Mouse (Mus musculus) liver, embryonic 16.5 days (tissue): ENCODE measurements at regions not wholly inside any gene's neighbourhood (a gene's known extent, or its start where the extent isn't known, plus 50 kb on each side); places are given as distances from the start of the nearest gene placed in this dataset.

Experiments used
- ATAC-seq: fragments of 200-750 bp; cut with Nextera tagmentation; 2 replicates; pipeline ENCODE4 v1.8.0; 2017; ENCODE audit warnings: low read depth, mild to moderate bottlenecking, moderate number of reproducible peaks, moderate library complexity
- H3K27ac ChIP-seq: fragments of 300-500 bp; sonication (generic); 2 replicates; pipeline ENCODE4 v1.5.1; 2014; ENCODE audit warnings: mild to moderate bottlenecking, low read length
- H3K27me3 ChIP-seq: fragments of 300-500 bp; sonication (generic); 2 replicates; pipeline ENCODE4 v1.6.1; 2014; ENCODE audit warnings: low read depth, low read length, mixed read lengths; ENCODE audit not compliant: control insufficient read depth, insufficient read depth
- H3K36me3 ChIP-seq: fragments of 300-500 bp; sonication (generic); 2 replicates; pipeline ENCODE4 v1.6.1; 2014; ENCODE audit warnings: mild to moderate bottlenecking; ENCODE audit not compliant: control insufficient read depth, insufficient read depth
- H3K4me1 ChIP-seq: fragments of 300-500 bp; sonication (generic); 2 replicates; pipeline ENCODE4 v1.6.1; 2014; ENCODE audit warnings: low read depth, low read length, mixed read lengths; ENCODE audit not compliant: control insufficient read depth
- H3K4me2 ChIP-seq: fragments of 300-500 bp; sonication (generic); 2 replicates; pipeline ENCODE4 v1.6.1; 2014; ENCODE audit warnings: low read depth, low read length, mixed read lengths
- H3K4me3 ChIP-seq: fragments of 300-500 bp; sonication (generic); 2 replicates; pipeline ENCODE4 v1.5.1; 2014; ENCODE audit warnings: low read depth, mild to moderate bottlenecking, low read length
- H3K9ac ChIP-seq: fragments of 300-500 bp; sonication (generic); 2 replicates; pipeline ENCODE4 v1.6.1; 2014; ENCODE audit warnings: low read depth, low read length
- H3K9me3 ChIP-seq: fragments of 300-500 bp; sonication (generic); replicated peaks from 2 replicates; pipeline ENCODE4 v1.6.1; 2016; ENCODE audit warnings: low read length; ENCODE audit not compliant: control insufficient read depth
- WGBS: fragments of 180-500 bp; shearing (Covaris S2); extraction: QIAGEN DNeasy Blood & Tissue Kit; methylation state at CpG from one replicate; pipeline ENCODE4 v1.1.7; 2014; ENCODE audit not compliant: insufficient replicate concordance; 5-methylcytosine and 5-hydroxymethylcytosine counted together

- WGBS, result 44% methylated on average over 5 of the region's 5 CpGs
- H3K9ac ChIP-seq, result no peak overlapping the region
- no peaks in the 10 kb centered on the region for H3K4me1 ChIP-seq
- H3K4me3 ChIP-seq, result no peak overlapping the region
- H3K4me2 ChIP-seq, result no peak overlapping the region
- no peak for ATAC-seq
- no peaks in the 10 kb centered on the region for H3K9me3 ChIP-seq
- H3K27me3 ChIP-seq, result no peaks in the 10 kb centered on the region
- H3K36me3 ChIP-seq, result no peaks in the 10 kb centered on the region
- no peak overlapping the region for H3K27ac ChIP-seq
Observed at GRCm38 (mm10) chr7:40398266-40398665, 499.9 kb upstream of the Vstm2b start.

- Histone ChIP-seq H3K36me3 (no peaks in the 10 kb centered on the region), H3K27me3 (no peaks in the 10 kb centered on the region), H3K4me3 (no peak overlapping the region), H3K4me2 (no peak overlapping the region), H3K4me1 (no peaks in the 10 kb centered on the region), H3K9ac (no peak overlapping the region), H3K9me3 (no peaks in the 10 kb centered on the region), H3K27ac (no peak overlapping the region)
- WGBS, result 42% methylated on average over 2 of the region's 2 CpGs
- ATAC-seq, result no peak
Observed at GRCm38 (mm10) chr7:40419332-40419731, 478.8 kb upstream of the Vstm2b start.

GRCm38 (mm10) chr7:40422125-40422524, 476.0 kb upstream of the Vstm2b start:
- Histone ChIP-seq H3K36me3 (no peaks in the 10 kb centered on the region), H3K4me2 (no peak overlapping the region), H3K4me1 (no peaks in the 10 kb centered on the region), H3K27ac (no peak overlapping the region), H3K9me3 (no peaks in the 10 kb centered on the region), H3K27me3 (no peaks in the 10 kb centered on the region), H3K9ac (no peak overlapping the region), H3K4me3 (no peak overlapping the region)
- WGBS, result 45% methylated on average over 4 of the region's 4 CpGs
- ATAC-seq, result no peak

- no peak overlapping the region for H3K9ac ChIP-seq
- no peaks in the 10 kb centered on the region for H3K9me3 ChIP-seq
- H3K36me3 ChIP-seq, result no peaks in the 10 kb centered on the region
- no peak overlapping the region for H3K27ac ChIP-seq
- H3K4me3 ChIP-seq, result no peak overlapping the region
- WGBS, result 54% methylated on average over 2 of the region's 2 CpGs
- no peaks in the 10 kb centered on the region for H3K27me3 ChIP-seq
- no peak overlapping the region for H3K4me2 ChIP-seq
- ATAC-seq, result no peak
- H3K4me1 ChIP-seq, result no peaks in the 10 kb centered on the region
Observed at GRCm38 (mm10) chr7:40429416-40429815, 468.7 kb upstream of the Vstm2b start.

GRCm38 (mm10) chr7:40433906-40434305, 464.2 kb upstream of the Vstm2b start:
- no peak overlapping the region for H3K9ac ChIP-seq
- ATAC-seq, result no peak
- H3K9me3 ChIP-seq, result no peaks in the 10 kb centered on the region
- no peak overlapping the region for H3K4me3 ChIP-seq
- H3K27me3 ChIP-seq, result no peaks in the 10 kb centered on the region
- no peaks in the 10 kb centered on the region for H3K36me3 ChIP-seq
- H3K4me1 ChIP-seq, result no peaks in the 10 kb centered on the region
- no peak overlapping the region for H3K27ac ChIP-seq
- no peak overlapping the region for H3K4me2 ChIP-seq
- WGBS, result 43% methylated on average over 2 of the region's 2 CpGs

- no peak for ATAC-seq
- Histone ChIP-seq H3K36me3 (no peaks in the 10 kb centered on the region), H3K9me3 (no peaks in the 10 kb centered on the region), H3K27ac (no peak overlapping the region), H3K4me1 (no peaks in the 10 kb centered on the region), H3K4me2 (no peak overlapping the region), H3K27me3 (no peaks in the 10 kb centered on the region), H3K4me3 (no peak overlapping the region), H3K9ac (no peak overlapping the region)
- WGBS, result 11% methylated on average over 1 of the region's 1 CpGs
Observed at GRCm38 (mm10) chr7:40441128-40441527, 457.0 kb upstream of the Vstm2b start.

GRCm38 (mm10) chr7:40441786-40442185, 456.3 kb upstream of the Vstm2b start:
- 53% methylated on average over 3 of the region's 3 CpGs for WGBS
- no peak for ATAC-seq

GRCm38 (mm10) chr7:40466382-40466781, 431.7 kb upstream of the Vstm2b start:
- WGBS, result 48% methylated on average over 5 of the region's 5 CpGs
- no peak for ATAC-seq

More at GRCm38 (mm10) chr7:40441786-40442185, 456.3 kb upstream of the Vstm2b start:
- Histone ChIP-seq H3K4me3 (no peak overlapping the region), H3K27ac (no peak overlapping the region), H3K9ac (no peak overlapping the region), H3K4me2 (no peak overlapping the region), H3K36me3 (no peaks in the 10 kb centered on the region), H3K4me1 (no peaks in the 10 kb centered on the region), H3K9me3 (no peaks in the 10 kb centered on the region), H3K27me3 (no peaks in the 10 kb centered on the region)

GRCm38 (mm10) chr7:40487256-40487655, 410.9 kb upstream of the Vstm2b start:
- Histone ChIP-seq H3K36me3 (no peaks in the 10 kb centered on the region), H3K4me3 (no peak overlapping the region), H3K4me1 (no peaks in the 10 kb centered on the region), H3K27ac (no peak overlapping the region), H3K4me2 (no peak overlapping the region), H3K27me3 (no peaks in the 10 kb centered on the region), H3K9me3 (no peaks in the 10 kb centered on the region), H3K9ac (no peak overlapping the region)
- no peak for ATAC-seq

More at GRCm38 (mm10) chr7:40466382-40466781, 431.7 kb upstream of the Vstm2b start:
- Histone ChIP-seq H3K27ac (no peak overlapping the region), H3K9me3 (no peaks in the 10 kb centered on the region), H3K4me1 (no peaks in the 10 kb centered on the region), H3K27me3 (no peaks in the 10 kb centered on the region), H3K36me3 (no peaks in the 10 kb centered on the region), H3K4me2 (no peak overlapping the region), H3K4me3 (no peak overlapping the region), H3K9ac (no peak overlapping the region)
